Mouse (Mus musculus): Measurements from ENCODE around the gene Carmil1. TPM values are rescaled to one million over a fixed set of nuclear protein-coding genes. Genes with fewer than 3 reads are reported as not detected.

Carmil1 gene
- total and polyA plus RNA-seq, 3 experiments, result 0.15 to 1.2 TPM; not detected in 1

- Histone ChIP-seq H3K36me3 (ENCODE audit: control insufficient read depth in 1 of 2, insufficient read depth in 2 of 2, low read length in 2 of 2) (peaks cover 0 to 4% of the 10 kb centered on the region in 2 experiments; a peak in 2 of 4 replicates), H3K9ac (ENCODE audit: control insufficient read depth, low read depth, low read length, poor library complexity, severe bottlenecking) (no peak overlapping the region), H3K9me3 (replicated peaks; ENCODE audit: insufficient read depth, low read length) (no peaks in the 10 kb centered on the region), H3K4me1 (ENCODE audit: control insufficient read depth in 1 of 2, insufficient read depth in 2 of 2, low read length in 2 of 2) (peaks cover 0 to 2% of the 10 kb centered on the region in 2 experiments; a peak in 1 of 4 replicates), H3K4me3 (ENCODE audit: control insufficient read depth in 1 of 2, insufficient read depth in 1 of 2, low read depth in 2 of 2, low read length in 2 of 2) (no peak overlapping the region), H3K79me2 (ENCODE audit: control insufficient read depth, insufficient read depth, low read length, poor library complexity) (no peaks in the 10 kb centered on the region), H3K27me3 (ENCODE audit: control insufficient read depth in 1 of 2, insufficient read depth in 2 of 2, low read length in 2 of 2) (no peaks in the 10 kb centered on the region; a peak in 1 of 4 replicates), H3K27ac (ENCODE audit: control insufficient read depth, low read depth, low read length) (no peak overlapping the region)
- no peak for TF ChIP-seq TAL1 (IDR thresholded peaks at IDR 0.05; ENCODE audit: low read length)
- TF ChIP-seq MAZ (IDR thresholded peaks at IDR 0.05; ENCODE audit: low read depth, low read length), result no peak
- TF ChIP-seq ZKSCAN1 (IDR thresholded peaks at IDR 0.05; ENCODE audit: low read depth, low read length), result no peak
- no peak for TF ChIP-seq USF2 (IDR thresholded peaks at IDR 0.05; ENCODE audit: borderline replicate concordance in 1 of 2, insufficient read depth in 1 of 2, low read depth in 1 of 2, low read length in 2 of 2)
- no peak for TF ChIP-seq POLR2AphosphoS5 (IDR thresholded peaks at IDR 0.05; ENCODE audit: borderline replicate concordance, low read depth, low read length)
- TF ChIP-seq MYC (IDR thresholded peaks at IDR 0.05; ENCODE audit: low read depth, low read length), result no peak
- TF ChIP-seq CTCF (IDR thresholded peaks at IDR 0.05 in 2 of 3, conservative IDR thresholded peaks at IDR 0.05 in 1 of 3; ENCODE audit: control insufficient read depth in 1 of 3, insufficient read depth in 1 of 3, low read depth in 2 of 3, low read length in 3 of 3, poor library complexity in 1 of 3, severe bottlenecking in 1 of 3), result no peak
- no peak for TF ChIP-seq RAD21 (IDR thresholded peaks at IDR 0.05; ENCODE audit: low read depth, low read length)
- TF ChIP-seq NELFE (IDR thresholded peaks at IDR 0.05; ENCODE audit: low read depth, low read length), result no peak
- TF ChIP-seq SMC3 (IDR thresholded peaks at IDR 0.05; ENCODE audit: low read depth, low read length), result no peak
- no peak for TF ChIP-seq MYB (IDR thresholded peaks at IDR 0.05; ENCODE audit: low read depth, low read length)
- TF ChIP-seq BHLHE40 (IDR thresholded peaks at IDR 0.05; ENCODE audit: borderline replicate concordance, low read depth, low read length), result no peak
- DNase-seq (ENCODE audit: low read depth, low spot score), result no peak
Observed at GRCm38 (mm10) chr13:24253551-24253950, 27.0 kb downstream of the Carmil1 start.

GRCm38 (mm10) chr13:24251236-24251635, 29.4 kb downstream of the Carmil1 start:
- Histone ChIP-seq H3K4me3 (ENCODE audit: control insufficient read depth in 1 of 2, insufficient read depth in 1 of 2, low read depth in 2 of 2, low read length in 2 of 2) (no peak overlapping the region), H3K9ac (ENCODE audit: control insufficient read depth, low read depth, low read length, poor library complexity, severe bottlenecking) (no peak overlapping the region), H3K36me3 (ENCODE audit: control insufficient read depth in 1 of 2, insufficient read depth in 2 of 2, low read length in 2 of 2) (peaks cover 0 to 4% of the 10 kb centered on the region in 2 experiments; a peak in 2 of 4 replicates), H3K9me3 (replicated peaks; ENCODE audit: insufficient read depth, low read length) (no peaks in the 10 kb centered on the region), H3K27ac (ENCODE audit: control insufficient read depth, low read depth, low read length) (no peak overlapping the region), H3K27me3 (ENCODE audit: control insufficient read depth in 1 of 2, insufficient read depth in 2 of 2, low read length in 2 of 2) (no peaks in the 10 kb centered on the region; a peak in 1 of 4 replicates), H3K79me2 (ENCODE audit: control insufficient read depth, insufficient read depth, low read length, poor library complexity) (no peaks in the 10 kb centered on the region), H3K4me1 (ENCODE audit: control insufficient read depth in 1 of 2, insufficient read depth in 2 of 2, low read length in 2 of 2) (peaks cover 0 to 2% of the 10 kb centered on the region in 2 experiments; a peak in 1 of 4 replicates)
- TF ChIP-seq BHLHE40 (IDR thresholded peaks at IDR 0.05; ENCODE audit: borderline replicate concordance, low read depth, low read length), result no peak
- TF ChIP-seq TCF12 (IDR thresholded peaks at IDR 0.05; ENCODE audit: low read depth, low read length), result no peak
- TF ChIP-seq ZMIZ1 (IDR thresholded peaks at IDR 0.05; ENCODE audit: low read depth, low read length), result no peak
- no peak for TF ChIP-seq CHD2 (IDR thresholded peaks at IDR 0.05; ENCODE audit: low read length)
- TF ChIP-seq TAL1 (IDR thresholded peaks at IDR 0.05; ENCODE audit: low read length), result no peak
- no peak for TF ChIP-seq MAZ (IDR thresholded peaks at IDR 0.05; ENCODE audit: low read depth, low read length)
- TF ChIP-seq ZKSCAN1 (IDR thresholded peaks at IDR 0.05; ENCODE audit: low read depth, low read length), result no peak
- no peak for TF ChIP-seq MAX (IDR thresholded peaks at IDR 0.05; ENCODE audit: low read length)
- TF ChIP-seq ZNF384 (IDR thresholded peaks at IDR 0.05; ENCODE audit: low read depth, low read length), result no peak
- TF ChIP-seq MYB (IDR thresholded peaks at IDR 0.05; ENCODE audit: low read depth, low read length), result no peak
- no peak for TF ChIP-seq RCOR1 (IDR thresholded peaks at IDR 0.05; ENCODE audit: low read depth, low read length)
- TF ChIP-seq CHD1 (IDR thresholded peaks at IDR 0.05; ENCODE audit: low read depth, low read length), result no peak
- no peak for TF ChIP-seq ELF1 (IDR thresholded peaks at IDR 0.05; ENCODE audit: low read depth, low read length)
- no peak for TF ChIP-seq GATA1 (IDR thresholded peaks at IDR 0.05; ENCODE audit: low read depth, low read length)
- TF ChIP-seq SMC3 (IDR thresholded peaks at IDR 0.05; ENCODE audit: low read depth, low read length), result no peak
- TF ChIP-seq JUND (IDR thresholded peaks at IDR 0.05; ENCODE audit: low read depth, low read length), result no peak
- TF ChIP-seq RAD21 (IDR thresholded peaks at IDR 0.05; ENCODE audit: low read depth, low read length), result no peak
- TF ChIP-seq POLR2A (IDR thresholded peaks at IDR 0.05; ENCODE audit: control insufficient read depth in 1 of 2, insufficient read depth in 1 of 2, low read depth in 1 of 2, low read length in 2 of 2, poor library complexity in 1 of 2), result no peak
- no peak for TF ChIP-seq UBTF (IDR thresholded peaks at IDR 0.05; ENCODE audit: borderline replicate concordance, insufficient read depth, low read depth, low read length)
- no peak for TF ChIP-seq SIN3A (IDR thresholded peaks at IDR 0.05; ENCODE audit: low read length)
- DNase-seq (ENCODE audit: low read depth, low spot score), result no peak

All from MEL (cell line).